Mouse (Mus musculus) gastrocnemius, adult 2 months (tissue): ENCODE data around the gene Cylc2. TPM values are rescaled to one million over a fixed set of nuclear protein-coding genes. Genes with fewer than 3 reads are reported as not detected.

Experiments
- DNase-seq: peaks from one replicate; pipeline ENCODE4 v3.0.0; 2022
- H3K27ac ChIP-seq: fragments of 200-600 bp; 2 replicates; pipeline ENCODE4 v1.8.1; 2022; ENCODE audit warnings: mild to moderate bottlenecking
- H3K4me3 ChIP-seq: fragments of 200-600 bp; 2 replicates; pipeline ENCODE4 v1.8.1; 2022; ENCODE audit warnings: mild to moderate bottlenecking, moderate library complexity
- CTCF ChIP-seq: fragments of 200-600 bp; IDR thresholded peaks from 2 replicates; pipeline ENCODE4 v1.8.1; 2022; ENCODE audit warnings: antibody characterized with exemption, mild to moderate bottlenecking, moderate library complexity
- intact Hi-C: fragments of 180-260 bp; cut with DNase I; formaldehyde crosslinking; loops from one replicate; pipeline ENCODE4 v1.15.1; 2025
- long read RNA-seq, 2 experiments: library from polyadenylated mRNA; stranded (forward); transcript quantifications; one replicate each; pipeline ENCODE4 v2.0.0; 2021
- total RNA-seq, 2 experiments: library from RNA; stranded (reverse); gene quantifications; 2 replicates each; pipeline ENCODE4 v1.2.3; 2021

The Cylc2 gene
- not detected for total RNA-seq
- long read RNA-seq, experiment 1, result 0 reads
- long read RNA-seq, experiment 2, result 0 reads

GRCm38 (mm10) chr4:51216378-51216777 lies at the start of gene Cylc2:
TSS of gene Cylc2 (plus strand) at chr4:51216678.
- no peak for DNase-seq
- TF ChIP-seq CTCF, result no peak
- no peak within 1 kb of the TSS for H3K27ac ChIP-seq

More at GRCm38 (mm10) chr4:51216378-51216777, at the start of gene Cylc2:
- H3K4me3 ChIP-seq, result no peak within 1 kb of the TSS
- intact Hi-C loops, result no loop called here
